Mouse (Mus musculus) olfactory bulb, adult 2 months (tissue): ENCODE results near the gene Mkrn1. TPM values are rescaled to one million over a fixed set of nuclear protein-coding genes. Genes with fewer than 3 reads are reported as not detected.

Experiments
- H3K27ac ChIP-seq: fragments of 200-500 bp; 2 replicates; pipeline ENCODE4 v1.5.1; 2012; ENCODE audit warnings: low read depth, low read length; ENCODE audit not compliant: insufficient read depth
- H3K4me1 ChIP-seq: fragments of 200-500 bp; 2 replicates; pipeline ENCODE4 v1.6.1; 2012; ENCODE audit warnings: low read length; ENCODE audit not compliant: control insufficient read depth, insufficient read depth
- H3K4me3 ChIP-seq: fragments of 200-500 bp; 2 replicates; pipeline ENCODE4 v1.5.1; 2012; ENCODE audit warnings: mild to moderate bottlenecking, low read depth, low read length, moderate library complexity; ENCODE audit not compliant: insufficient read depth
- CTCF ChIP-seq: fragments of 200-500 bp; IDR thresholded peaks from 2 replicates; pipeline ENCODE4 v1.5.1; 2012; ENCODE audit warnings: low read depth, mild to moderate bottlenecking, low read length, moderate library complexity; ENCODE audit not compliant: insufficient read depth
- WGBS: fragments of 180-500 bp; shearing (Covaris S2); methylation state at CpG from one replicate; pipeline ENCODE4 v1.1.7; 2018; 5-methylcytosine and 5-hydroxymethylcytosine counted together
- polyA plus RNA-seq: library from polyadenylated mRNA; stranded (reverse); fragments of >200 nt; gene quantifications from 2 replicates; pipeline ENCODE4 v1.2.4, GENCODE M21; 2012; ENCODE audit warnings: low replicate concordance; ENCODE audit not compliant: missing spikeins, insufficient read depth, insufficient read length

Mkrn1 gene
- polyA plus RNA-seq, 1 experiment = not detected

DNA sequence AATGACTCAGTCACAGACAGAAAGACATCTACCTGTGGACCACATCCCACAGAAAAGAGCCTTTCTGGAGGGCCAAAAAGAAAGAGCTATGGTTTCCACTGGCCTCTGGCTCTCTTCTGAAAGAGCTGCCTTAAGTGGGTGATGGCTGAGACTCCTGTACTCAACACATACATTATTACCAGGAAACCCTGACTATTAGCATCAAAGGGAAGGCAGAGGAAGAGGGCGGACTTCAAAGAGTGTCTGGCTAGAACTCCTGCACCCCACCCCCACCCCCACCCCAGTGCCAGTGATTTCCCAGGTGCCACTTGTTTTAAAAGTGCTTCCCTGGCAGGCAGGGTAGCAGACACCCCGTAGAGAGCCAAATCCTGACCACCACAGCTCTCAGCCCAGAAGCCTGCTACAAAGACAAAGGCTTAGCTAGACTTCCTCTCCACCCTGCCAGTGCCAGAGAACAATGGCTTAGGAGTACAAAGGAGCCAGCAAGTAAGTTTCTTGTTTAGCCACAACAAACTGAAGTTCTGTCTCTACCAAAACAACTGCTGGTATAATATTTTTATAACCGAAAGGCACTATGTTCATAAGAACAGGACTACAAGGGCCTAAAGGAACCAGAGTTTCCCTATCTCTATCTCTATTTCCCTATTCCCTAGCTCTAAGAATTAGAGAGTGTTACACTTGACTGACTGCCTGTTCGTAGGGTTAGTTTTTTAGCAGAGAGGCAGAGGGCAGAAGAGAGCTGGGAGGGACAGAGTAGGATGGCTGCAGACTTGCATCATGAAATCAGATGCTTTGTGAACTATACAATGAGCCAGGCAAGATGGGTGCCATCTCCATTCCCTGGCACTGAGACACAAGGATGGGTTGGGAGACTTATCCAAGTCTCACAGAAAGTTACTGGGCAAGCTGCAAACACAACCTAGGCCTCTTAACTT is 72.1 kb downstream of the Mkrn1 start:
- Histone ChIP-seq H3K4me3 (no peak overlapping the region), H3K4me1 (0 out of 2 replicates have a peak, but pooled peaks cover 12% of the 10 kb centered on the region), H3K27ac (no peak overlapping the region)
- 55% methylated on average over 4 of the region's 4 CpGs for WGBS
- TF ChIP-seq CTCF = no peak

Other genes starting within 250 kb of the Mkrn1 start
- 63.2 TPM in 1 of 2 replicates, not detected in the other for gene Kdm7a, start 213.7 kb downstream of the Mkrn1 start, polyA plus RNA-seq
- gene Slc37a3, start 42.8 kb downstream of the Mkrn1 start, polyA plus RNA-seq = not detected in 2 replicates
- not detected in 2 replicates for gene Rab19, start 39.3 kb downstream of the Mkrn1 start, polyA plus RNA-seq
- gene Dennd2a, start 137.4 kb upstream of the Mkrn1 start, polyA plus RNA-seq = not detected in 2 replicates
- not detected in 2 replicates for gene Adck2, start 153.4 kb upstream of the Mkrn1 start, polyA plus RNA-seq
- not detected in 2 replicates for gene Gm42420, start 165.3 kb upstream of the Mkrn1 start, polyA plus RNA-seq
- gene Ndufb2, start 172.1 kb upstream of the Mkrn1 start, polyA plus RNA-seq = not detected in 2 replicates